Mouse (Mus musculus) kidney, adult 2 months (tissue): Measurements from ENCODE around the gene Siae.

ENCODE experiments used
- CTCF ChIP-seq: fragments of 200-500 bp; conservative IDR thresholded peaks from 2 replicates; pipeline ENCODE4 v1.5.1; 2011; ENCODE audit warnings: low read depth, mild to moderate bottlenecking, control low read depth, low read length, moderate library complexity, mixed read lengths; ENCODE audit not compliant: insufficient read depth, insufficient read length
- POLR2A ChIP-seq: fragments of 200-500 bp; IDR thresholded peaks from one replicate; pipeline ENCODE4 v1.6.1; 2011; ENCODE audit warnings: low read depth, low read length, control low read depth

DNA sequence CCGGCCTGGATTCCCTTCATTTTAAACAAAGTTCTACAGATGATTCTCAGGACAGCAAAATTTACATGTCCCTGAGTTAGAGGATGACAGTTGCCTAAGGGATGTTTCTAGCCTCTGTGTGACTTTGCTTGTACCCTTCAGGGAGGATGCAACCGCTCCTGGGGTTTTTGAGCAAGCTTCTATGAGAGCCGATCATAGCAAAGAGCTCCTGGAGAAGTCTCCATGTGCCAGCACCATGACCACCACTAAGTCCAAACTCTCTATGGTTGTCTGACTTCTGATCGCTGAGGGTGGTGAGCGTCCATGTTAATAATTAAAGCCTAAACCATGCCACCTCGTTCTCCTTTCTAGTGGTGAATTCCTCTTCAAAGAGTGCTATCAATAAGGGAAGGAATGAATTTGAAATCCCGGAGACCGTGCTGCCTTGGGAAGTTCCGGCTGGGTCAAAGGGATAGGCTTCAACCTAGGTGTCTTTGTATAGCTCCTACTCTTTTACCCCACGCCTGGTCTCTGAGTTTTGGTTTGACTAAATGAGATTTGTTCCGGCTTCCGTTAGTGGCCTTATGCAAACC, 11.5 kb upstream of the Siae start:
- TF ChIP-seq CTCF (no peak), POLR2A (no peak)
